9 mouse cellular contexts compared by ENCODE assay signal in genomic region chr13:5714793-5715192, GRCm38 (mm10).
DNase-seq lines count a peak whose midpoint lies in the region; ATAC-seq and TF ChIP-seq lines count a peak whose summit lies in the region.
"Had no signal": no experiment of that assay in that cellular context is flagged by ENCODE, and none has a peak within 500 bp of the region (broad histone marks: within the 10 kb centered on the region; RNA-seq: fewer than 3 reads in every experiment).

No protein-coding gene starts in this region.

- peaks cover 7% of the 10 kb centered on the region for H3K36me3 ChIP-seq in heart, adult 2 months (ENCODE audit: control insufficient read depth, insufficient read depth, low read length)
- H3K36me3 ChIP-seq in heart, embryonic 10.5 days = no peaks in the 10 kb centered on the region
- H3K36me3 ChIP-seq in midbrain, embryonic 11.5 days (ENCODE audit: control insufficient read depth, insufficient read depth, low read length) = no peaks in the 10 kb centered on the region
- no peaks in the 10 kb centered on the region for H3K36me3 ChIP-seq in midbrain, embryonic 14.5 days (ENCODE audit: control insufficient read depth, insufficient read depth, low read length)
- H3K36me3 ChIP-seq in lung, postnatal 0 days (ENCODE audit: insufficient read depth, low read length) = no peaks in the 10 kb centered on the region
- H3K36me3 ChIP-seq: neural tube, embryonic 15.5 days had no signal

- 0 out of 2 replicates have a peak overlapping the region, but pooled peaks have one; percentile 34 for H3K9ac ChIP-seq in heart, adult 2 months (ENCODE audit: low read depth, low read length)
- no peak overlapping the region for H3K9ac ChIP-seq in midbrain, embryonic 11.5 days (ENCODE audit: low read length)
- no peak overlapping the region for H3K9ac ChIP-seq in midbrain, embryonic 14.5 days (replicated peaks; ENCODE audit: low read length)
- no peak overlapping the region for H3K9ac ChIP-seq in lung, postnatal 0 days (replicated peaks; ENCODE audit: low read depth)
- H3K9ac ChIP-seq: neural tube, embryonic 15.5 days had no signal

- intact Hi-C loops in heart, adult 2 months (cut with DNase I) = loop anchor here (2.0 to 10.0 kb wide), 5 partner anchors 88 to 1050 kb away; partner anchors contain the start of gene Klf6

- peak overlapping the region; percentile 70 for H3K27ac ChIP-seq in heart, adult 2 months
- H3K27ac ChIP-seq in heart, embryonic 10.5 days = no peak overlapping the region
- no peak overlapping the region for H3K27ac ChIP-seq in midbrain, embryonic 11.5 days (ENCODE audit: low read depth, low read length)
- H3K27ac ChIP-seq in midbrain, embryonic 14.5 days (replicated peaks; ENCODE audit: low read depth, low read length) = no peak overlapping the region
- H3K27ac ChIP-seq in lung, postnatal 0 days (ENCODE audit: low read length) = peak overlapping the region; percentile 88
- H3K27ac ChIP-seq: neural tube, embryonic 15.5 days had no signal

- no peak for ATAC-seq in midbrain, embryonic 11.5 days (ENCODE audit: low FRiP score)
- ATAC-seq in midbrain, embryonic 14.5 days (ENCODE audit: low FRiP score, low TSS enrichment) = no peak
- peak; percentile 61 for ATAC-seq in lung, postnatal 0 days

- no peaks in the 10 kb centered on the region for H3K79me2 ChIP-seq in heart, adult 2 months (replicated peaks; ENCODE audit: control insufficient read depth, insufficient read depth, low read length)

- no peak overlapping the region for H3K4me2 ChIP-seq in midbrain, embryonic 11.5 days
- H3K4me2 ChIP-seq in midbrain, embryonic 14.5 days (ENCODE audit: low read length) = no peak overlapping the region
- H3K4me2 ChIP-seq in lung, postnatal 0 days (replicated peaks; ENCODE audit: low read depth, low read length) = peak overlapping the region; percentile 48
- H3K4me2 ChIP-seq: neural tube, embryonic 15.5 days had no signal

- DNase-seq in heart, adult 2 months = no peak
- no peak for DNase-seq in heart, embryonic 10.5 days (ENCODE audit: low spot score)
- peak; percentile 54 for DNase-seq in midbrain, embryonic 11.5 days (ENCODE audit: low spot score, missing footprints)
- DNase-seq in midbrain, embryonic 14.5 days = no peak
- peak; percentile 57 for DNase-seq in lung, postnatal 0 days (ENCODE audit: low spot score)
- no peak for DNase-seq in c-Kit-positive CD71-positive TER-119-positive erythroid progenitor cells, embryonic 14.5 days (ENCODE audit: low spot score)
- DNase-seq in cerebellum, adult 9-11 months = no peak
- no peak for DNase-seq in thymus, postnatal 14 days

- H3K4me1 ChIP-seq in heart, adult 2 months (ENCODE audit: control insufficient read depth, insufficient read depth, low read length) = no peaks in the 10 kb centered on the region; the same call in 1 of the 2 replicates
- no peaks in the 10 kb centered on the region for H3K4me1 ChIP-seq in heart, embryonic 10.5 days
- no peaks in the 10 kb centered on the region for H3K4me1 ChIP-seq in midbrain, embryonic 11.5 days (ENCODE audit: control insufficient read depth, insufficient read depth, low read length)
- H3K4me1 ChIP-seq in midbrain, embryonic 14.5 days (ENCODE audit: control insufficient read depth, insufficient read depth, low read length) = no peaks in the 10 kb centered on the region
- peaks cover 6% of the 10 kb centered on the region; the same call in 1 of the 2 replicates for H3K4me1 ChIP-seq in lung, postnatal 0 days (ENCODE audit: insufficient read depth, low read depth, low read length)
- H3K4me1 ChIP-seq: neural tube, embryonic 15.5 days had no signal

- H3K4me3 ChIP-seq in heart, adult 2 months = peak overlapping the region; percentile 27
- no peak overlapping the region for H3K4me3 ChIP-seq in heart, embryonic 10.5 days
- no peak overlapping the region for H3K4me3 ChIP-seq in midbrain, embryonic 11.5 days (ENCODE audit: low read depth, low read length)
- no peak overlapping the region for H3K4me3 ChIP-seq in midbrain, embryonic 14.5 days (replicated peaks; ENCODE audit: low read depth, low read length)
- peak overlapping the region; percentile 35 for H3K4me3 ChIP-seq in lung, postnatal 0 days (ENCODE audit: low read depth, low read length)
- H3K4me3 ChIP-seq: neural tube, embryonic 15.5 days had no signal

- no peak for TF ChIP-seq POLR2A in heart, adult 2 months (IDR thresholded peaks at IDR 0.05; ENCODE audit: insufficient read depth, low read depth, low read length)

- no peaks in the 10 kb centered on the region for H3K9me3 ChIP-seq in heart, embryonic 10.5 days
- H3K9me3 ChIP-seq in midbrain, embryonic 11.5 days (ENCODE audit: control insufficient read depth, low read length) = no peaks in the 10 kb centered on the region
- no peaks in the 10 kb centered on the region for H3K9me3 ChIP-seq in midbrain, embryonic 14.5 days (ENCODE audit: control insufficient read depth, low read length)
- H3K9me3 ChIP-seq in lung, postnatal 0 days (ENCODE audit: low read length) = no peaks in the 10 kb centered on the region
- H3K9me3 ChIP-seq: neural tube, embryonic 15.5 days had no signal

- TF ChIP-seq CTCF in heart, adult 2 months (IDR thresholded peaks at IDR 0.05) = no peak
- TF ChIP-seq CTCF in lung, postnatal 0 days (IDR thresholded peaks at IDR 0.05) = no peak

- no peak for TF ChIP-seq EP300 in heart, adult 2 months (IDR thresholded peaks at IDR 0.05; ENCODE audit: insufficient read depth, low read depth, low read length)
- TF ChIP-seq EP300 in lung, postnatal 0 days (IDR thresholded peaks at IDR 0.05) = peak; percentile 91

- H3K27me3 ChIP-seq in heart, adult 2 months (ENCODE audit: control insufficient read depth, insufficient read depth, low read length) = no peaks in the 10 kb centered on the region
- no peaks in the 10 kb centered on the region for H3K27me3 ChIP-seq in heart, embryonic 10.5 days (ENCODE audit: insufficient read depth, poor library complexity, severe bottlenecking)
- H3K27me3 ChIP-seq in midbrain, embryonic 11.5 days (ENCODE audit: control insufficient read depth, insufficient read depth, low read length) = no peaks in the 10 kb centered on the region
- no peaks in the 10 kb centered on the region for H3K27me3 ChIP-seq in midbrain, embryonic 14.5 days (ENCODE audit: control insufficient read depth, insufficient read depth, low read length)
- H3K27me3 ChIP-seq in lung, postnatal 0 days (replicated peaks; ENCODE audit: insufficient read depth, low read length) = no peaks in the 10 kb centered on the region
- H3K27me3 ChIP-seq: neural tube, embryonic 15.5 days had no signal

Comparison
In these comparisons a context has a peak if more than half of its experiments do, and no peak if none do; other contexts are left out.
1. DNase-seq: peak in midbrain, embryonic 11.5 days (single experiment) and lung, postnatal 0 days (single experiment); none in heart, adult 2 months (0 of 2), heart, embryonic 10.5 days (single experiment), midbrain, embryonic 14.5 days (single experiment), c-Kit-positive CD71-positive TER-119-positive erythroid progenitor cells, embryonic 14.5 days (single experiment), cerebellum, adult 9-11 months (single experiment) and thymus, postnatal 14 days (single experiment).
2. H3K27ac ChIP-seq: peak in heart, adult 2 months (single experiment) and lung, postnatal 0 days (single experiment); none in heart, embryonic 10.5 days (single experiment), midbrain, embryonic 11.5 days (single experiment) and midbrain, embryonic 14.5 days (single experiment).
3. H3K4me3 ChIP-seq: peak in heart, adult 2 months (single experiment) and lung, postnatal 0 days (single experiment); none in heart, embryonic 10.5 days (single experiment), midbrain, embryonic 11.5 days (single experiment) and midbrain, embryonic 14.5 days (single experiment).